Mouse (Mus musculus) forebrain, embryonic 14.5 days (tissue): ENCODE measurements around the gene Med31. TPM values are rescaled to one million over a fixed set of nuclear protein-coding genes. Genes with fewer than 3 reads are reported as not detected.

Source experiments
- ATAC-seq: fragments of 200-750 bp; cut with Nextera tagmentation; 2 replicates; pipeline ENCODE4 v1.8.0; 2017; ENCODE audit warnings: mild to moderate bottlenecking, moderate library complexity
- DNase-seq: peaks from one replicate; pipeline ENCODE4 v3.0.0-alpha.2; 2015; ENCODE audit warnings: low spot score
- H3K27ac ChIP-seq: fragments of 300-500 bp; sonication (generic); 2 replicates; pipeline ENCODE4 v1.5.1; 2014; ENCODE audit warnings: low read depth, mild to moderate bottlenecking, control low read depth, low read length, moderate library complexity
- H3K27me3 ChIP-seq: fragments of 300-500 bp; sonication (generic); replicated peaks from 2 replicates; pipeline ENCODE4 v1.6.1; 2014; ENCODE audit warnings: low read length, control low read depth, mixed read lengths; ENCODE audit not compliant: control insufficient read depth, insufficient read depth
- H3K36me3 ChIP-seq: fragments of 300-500 bp; sonication (generic); 2 replicates; pipeline ENCODE4 v1.6.1; 2014; ENCODE audit warnings: low read length, control low read depth; ENCODE audit not compliant: control insufficient read depth, insufficient read depth
- H3K4me1 ChIP-seq: fragments of 300-500 bp; sonication (generic); 2 replicates; pipeline ENCODE4 v1.6.1; 2014; ENCODE audit warnings: antibody characterized with exemption, low read length, control low read depth; ENCODE audit not compliant: control insufficient read depth, insufficient read depth
- H3K4me2 ChIP-seq: fragments of 300-500 bp; sonication (generic); 2 replicates; pipeline ENCODE4 v1.6.1; 2014; ENCODE audit warnings: mild to moderate bottlenecking, control low read depth, low read length
- H3K4me3 ChIP-seq: fragments of 300-500 bp; sonication (generic); 2 replicates; pipeline ENCODE4 v1.5.1; 2014; ENCODE audit warnings: low read depth, low read length, control low read depth
- H3K9ac ChIP-seq: fragments of 300-500 bp; sonication (generic); 2 replicates; pipeline ENCODE4 v1.6.1; 2014; ENCODE audit warnings: mild to moderate bottlenecking, low read length, control low read depth, moderate library complexity
- H3K9me3 ChIP-seq: fragments of 300-500 bp; sonication (generic); replicated peaks from 2 replicates; pipeline ENCODE4 v1.6.1; 2016; ENCODE audit warnings: low read length, control low read depth, mixed read lengths; ENCODE audit not compliant: control insufficient read depth
- WGBS: fragments of 180-500 bp; shearing (Covaris S2); extraction: QIAGEN DNeasy Blood & Tissue Kit; methylation state at CpG from one replicate; pipeline ENCODE4 v1.1.7; 2014; 5-methylcytosine and 5-hydroxymethylcytosine counted together
- polyA plus RNA-seq: library from polyadenylated mRNA; unstranded; fragments of >200 nt; fragmentation: Nextera tagmentation; extraction: Ambion mirVana; gene quantifications from 2 replicates; pipeline ENCODE4 v1.2.1, GENCODE M21; 2014

Med31 gene
- polyA plus RNA-seq, 1 experiment from 2014 or later, result 69.6 TPM

- under 1% methylated on average over 42 of the region's 42 CpGs for WGBS
- peak within 1 kb of the TSS; percentile 89 for H3K9ac ChIP-seq
- peak within 1 kb of the TSS; percentile 85 for H3K4me3 ChIP-seq
- peak within 1 kb of the TSS; percentile 89 for H3K4me2 ChIP-seq
- peak within 1 kb of the TSS; percentile 68 for H3K27ac ChIP-seq
- H3K9me3 ChIP-seq, result no peaks in the 10 kb centered on the region
- H3K36me3 ChIP-seq, result peaks cover 23% of the 10 kb centered on the region
- peaks cover 15% of the 10 kb centered on the region for H3K4me1 ChIP-seq
- ATAC-seq, result peak; percentile 95
- DNase-seq, result peak; percentile 85
- no peaks in the 10 kb centered on the region for H3K27me3 ChIP-seq
These were observed 8.1 kb downstream of the Med31 start, which contains the start of the genes 4933427D14Rik and Txndc17 for GRCm38 (mm10) chr11:72207204-72207833. Gene 4933427D14Rik (minus strand): TSS chr11:72207459. Gene Txndc17 (plus strand): TSS chr11:72207547.

GRCm38 (mm10) chr11:72206341-72207203, 8.8 kb downstream of the Med31 start, which contains the start of gene Gm43951:
Gene Gm43951 (minus strand): TSS chr11:72206840.
- peak within 1 kb of the TSS; percentile 89 for H3K9ac ChIP-seq
- peak; percentile 38 for DNase-seq
- no peaks in the 10 kb centered on the region for H3K9me3 ChIP-seq
- H3K27ac ChIP-seq, result peak within 1 kb of the TSS; percentile 68
- peak; percentile 35 for ATAC-seq
- H3K4me2 ChIP-seq, result peak within 1 kb of the TSS; percentile 89
- WGBS, result under 1% methylated on average over 43 of the region's 43 CpGs
- H3K4me1 ChIP-seq, result peaks cover 15% of the 10 kb centered on the region
- H3K4me3 ChIP-seq, result peak within 1 kb of the TSS; percentile 85
- no peaks in the 10 kb centered on the region for H3K27me3 ChIP-seq
- peaks cover 25% of the 10 kb centered on the region for H3K36me3 ChIP-seq

DNA sequence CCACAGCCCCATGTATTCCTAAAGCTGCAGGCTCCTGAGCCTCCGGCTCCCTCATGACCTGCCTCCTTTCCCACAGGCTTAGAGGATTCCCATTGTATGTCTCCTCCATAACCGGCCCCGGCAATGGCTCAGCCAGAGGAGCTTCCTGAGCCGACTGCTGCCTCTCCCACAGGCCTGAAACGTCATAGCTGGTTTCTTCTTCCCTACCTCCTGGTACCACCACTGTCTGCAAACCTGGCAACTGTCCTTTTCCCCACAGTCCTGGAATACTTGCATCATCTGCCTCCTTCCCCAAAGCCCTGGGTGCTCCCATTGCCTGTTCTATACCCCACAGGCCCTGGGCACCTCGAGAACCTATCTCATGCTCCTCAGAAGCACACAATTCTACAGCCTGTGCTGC, 10.1 kb downstream of the Med31 start:
- Histone ChIP-seq H3K4me2 (peak overlapping the region; percentile 89), H3K36me3 (peaks cover 19% of the 10 kb centered on the region), H3K9me3 (no peaks in the 10 kb centered on the region), H3K27ac (no peak overlapping the region), H3K27me3 (no peaks in the 10 kb centered on the region), H3K4me1 (peaks cover 15% of the 10 kb centered on the region), H3K4me3 (peak overlapping the region; percentile 85; the same call in 1 of the 2 replicates), H3K9ac (peak overlapping the region; percentile 89; the same call in 1 of the 2 replicates)
- ATAC-seq (no peak), DNase-seq (no peak)
- WGBS, result 82% methylated on average over 6 of the region's 6 CpGs

GRCm38 (mm10) chr11:72203440-72203839, 12.0 kb downstream of the Med31 start:
- Histone ChIP-seq H3K36me3 (peaks cover 27% of the 10 kb centered on the region), H3K9me3 (no peaks in the 10 kb centered on the region), H3K9ac (no peak overlapping the region), H3K4me3 (no peak overlapping the region), H3K27ac (no peak overlapping the region), H3K27me3 (no peaks in the 10 kb centered on the region), H3K4me1 (peaks cover 15% of the 10 kb centered on the region), H3K4me2 (no peak overlapping the region)
- 73% methylated on average over 1 of the region's 1 CpGs for WGBS
- ATAC-seq (no peak), DNase-seq (no peak)

DNA sequence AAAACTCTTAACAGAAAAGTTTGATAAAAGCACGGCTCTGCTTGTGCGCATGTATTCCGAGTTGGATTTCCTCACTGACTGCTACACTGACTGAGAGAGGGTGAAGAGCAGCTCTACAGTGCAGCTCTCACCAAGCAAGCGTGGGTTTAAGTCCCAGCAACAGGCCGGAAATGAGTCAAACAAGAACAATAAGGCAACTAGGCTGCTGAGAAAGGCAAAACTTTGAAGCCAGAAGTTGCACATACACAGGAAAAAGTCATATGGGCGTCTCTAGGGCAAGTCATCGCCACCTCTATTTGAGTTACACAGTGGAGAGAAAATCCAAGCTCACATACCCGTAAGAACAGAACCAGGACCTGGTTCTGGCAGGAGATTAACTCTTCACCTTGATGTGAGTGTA, 18.9 kb downstream of the Med31 start:
- H3K4me1 ChIP-seq, result no peaks in the 10 kb centered on the region
- DNase-seq (no peak), ATAC-seq (no peak)
- peaks cover 62% of the 10 kb centered on the region for H3K36me3 ChIP-seq
- H3K27ac ChIP-seq, result no peak overlapping the region
- H3K27me3 ChIP-seq, result no peaks in the 10 kb centered on the region
- no peaks in the 10 kb centered on the region for H3K9me3 ChIP-seq
- WGBS, result 88% methylated on average over 8 of the region's 8 CpGs
- no peak overlapping the region for H3K9ac ChIP-seq
- no peak overlapping the region for H3K4me2 ChIP-seq
- no peak overlapping the region for H3K4me3 ChIP-seq

DNA sequence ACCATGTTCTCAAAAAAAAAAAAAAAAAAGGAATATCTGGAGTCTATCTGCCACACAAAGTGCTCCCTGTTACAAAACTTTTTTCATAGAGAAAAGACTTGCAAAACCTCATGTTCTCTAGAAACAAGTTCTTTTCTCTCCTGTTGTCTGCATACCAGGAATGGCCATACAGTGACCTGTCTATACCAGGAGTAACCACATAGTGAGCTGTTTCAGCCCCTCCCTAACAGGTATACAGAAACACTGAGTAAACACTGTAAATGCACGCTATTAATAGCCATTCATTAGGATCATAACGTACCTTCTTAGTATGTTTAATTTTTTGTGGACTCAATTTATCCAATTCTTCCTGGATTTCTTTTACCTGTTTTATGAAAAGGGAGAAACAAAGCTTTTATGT, 21.1 kb downstream of the Med31 start:
- Histone ChIP-seq H3K9ac (no peak overlapping the region), H3K9me3 (no peaks in the 10 kb centered on the region), H3K4me1 (no peaks in the 10 kb centered on the region), H3K4me3 (no peak overlapping the region), H3K27me3 (no peaks in the 10 kb centered on the region), H3K27ac (no peak overlapping the region), H3K36me3 (peaks cover 71% of the 10 kb centered on the region), H3K4me2 (no peak overlapping the region)
- DNase-seq (no peak), ATAC-seq (no peak)
- WGBS, result 93% methylated on average over 2 of the region's 2 CpGs

DNA sequence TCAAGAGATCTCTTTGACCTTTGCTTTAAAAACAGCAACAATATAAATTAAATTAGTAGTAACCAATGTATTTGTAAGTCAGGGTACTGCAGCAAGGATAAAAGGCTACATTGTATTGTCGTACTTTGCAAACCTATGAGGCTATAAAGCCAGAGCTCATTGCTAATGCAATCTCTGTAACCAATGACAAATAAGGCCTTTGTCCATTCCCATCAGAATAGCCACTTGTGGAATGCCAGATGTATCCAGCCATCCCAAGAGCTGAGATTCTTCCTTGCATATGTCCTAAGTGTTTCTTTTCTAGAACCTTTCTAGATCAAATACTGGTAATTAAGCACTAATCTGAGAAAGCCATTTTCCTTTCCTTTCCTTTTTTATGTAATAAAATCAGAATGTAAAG, 24.5 kb downstream of the Med31 start:
- no peaks in the 10 kb centered on the region for H3K4me1 ChIP-seq
- no peaks in the 10 kb centered on the region for H3K27me3 ChIP-seq
- no peak overlapping the region for H3K4me2 ChIP-seq
- WGBS, result 89% methylated on average over 1 of the region's 1 CpGs
- H3K4me3 ChIP-seq, result no peak overlapping the region
- no peak overlapping the region for H3K27ac ChIP-seq
- H3K9me3 ChIP-seq, result no peaks in the 10 kb centered on the region
- peaks cover 63% of the 10 kb centered on the region for H3K36me3 ChIP-seq
- DNase-seq (no peak), ATAC-seq (no peak)
- H3K9ac ChIP-seq, result no peak overlapping the region

GRCm38 (mm10) chr11:72184252-72184651, 31.1 kb downstream of the Med31 start:
- H3K36me3 ChIP-seq, result peaks cover 44% of the 10 kb centered on the region
- no peak for DNase-seq
- 88% methylated on average over 4 of the region's 4 CpGs for WGBS

GRCm38 (mm10) chr11:72181136-72181535, 34.3 kb downstream of the Med31 start:
- peaks cover 43% of the 10 kb centered on the region for H3K36me3 ChIP-seq
- H3K4me2 ChIP-seq, result no peak overlapping the region
- H3K4me1 ChIP-seq, result no peaks in the 10 kb centered on the region
- no peaks in the 10 kb centered on the region for H3K9me3 ChIP-seq
- ATAC-seq, result no peak
- 88% methylated on average over 4 of the region's 4 CpGs for WGBS
- no peak overlapping the region for H3K9ac ChIP-seq
- DNase-seq, result no peak
- no peaks in the 10 kb centered on the region for H3K27me3 ChIP-seq
- H3K4me3 ChIP-seq, result no peak overlapping the region
- H3K27ac ChIP-seq, result no peak overlapping the region

More at GRCm38 (mm10) chr11:72184252-72184651, 31.1 kb downstream of the Med31 start:
- no peak for ATAC-seq
- H3K27me3 ChIP-seq, result no peaks in the 10 kb centered on the region
- no peak overlapping the region for H3K9ac ChIP-seq
- H3K27ac ChIP-seq, result no peak overlapping the region
- H3K4me3 ChIP-seq, result no peak overlapping the region
- no peaks in the 10 kb centered on the region for H3K4me1 ChIP-seq
- no peak overlapping the region for H3K4me2 ChIP-seq
- H3K9me3 ChIP-seq, result no peaks in the 10 kb centered on the region
